Mouse (Mus musculus): Measurements from ENCODE around the gene Fgb.

GRCm38 (mm10) chr3:83070231-83070630, 20.6 kb upstream of the Fgb start:
- TF ChIP-seq CTCF (IDR thresholded peaks at IDR 0.05; ENCODE audit: insufficient read depth, low read depth, low read length): no peak
- TF ChIP-seq POLR2A (IDR thresholded peaks at IDR 0.05; ENCODE audit: insufficient read depth, low read depth, low read length): no peak

Data from olfactory bulb, adult 2 months (tissue).